Mouse (Mus musculus): ENCODE results near the gene Tsen2. TPM values are rescaled to one million over a fixed set of nuclear protein-coding genes. Genes with fewer than 3 reads are reported as not detected.

Gene Tsen2
- polyA plus RNA-seq, 1 experiment from 2014 or later = 19.0 TPM

DNA sequence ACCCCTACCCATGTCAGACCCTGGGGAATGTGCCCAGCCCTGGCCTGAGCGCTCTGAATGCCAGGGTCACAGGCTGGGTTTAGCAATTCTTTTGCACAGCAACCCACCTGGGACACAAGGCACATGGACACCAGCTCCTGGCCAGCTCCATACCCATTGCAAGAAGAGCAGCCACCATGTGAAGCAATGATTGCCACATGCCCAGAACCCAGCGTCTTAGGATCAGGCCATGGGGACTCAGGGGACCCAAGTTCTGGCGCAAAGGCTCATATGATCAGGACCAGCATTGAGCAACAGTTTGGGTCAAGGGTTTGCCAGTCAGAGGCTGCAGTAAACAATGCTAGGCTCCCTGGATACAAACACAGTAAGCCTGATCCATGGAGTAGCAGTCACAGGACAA is 33.0 kb upstream of the Tsen2 start:
- Histone ChIP-seq H3K9me3 (replicated peaks; ENCODE audit: control insufficient read depth, low read length) (peaks cover 5% of the 10 kb centered on the region; the same call in 1 of the 2 replicates), H3K27me3 (ENCODE audit: control insufficient read depth, insufficient read depth, low read length) (no peaks in the 10 kb centered on the region), H3K27ac (ENCODE audit: low read length) (no peak overlapping the region), H3K36me3 (ENCODE audit: control insufficient read depth, insufficient read depth) (no peaks in the 10 kb centered on the region), H3K9ac (ENCODE audit: low read length) (no peak overlapping the region), H3K4me3 (ENCODE audit: low read length) (no peak overlapping the region), H3K4me2 (ENCODE audit: low read depth, low read length) (no peak overlapping the region), H3K4me1 (ENCODE audit: control insufficient read depth, insufficient read depth, low read length) (no peaks in the 10 kb centered on the region)
- WGBS = 90% methylated on average over 3 of the region's 3 CpGs
- no peak for ATAC-seq (replicated peaks; ENCODE audit: extremely low read depth, insufficient read depth, low FRiP score)

DNA sequence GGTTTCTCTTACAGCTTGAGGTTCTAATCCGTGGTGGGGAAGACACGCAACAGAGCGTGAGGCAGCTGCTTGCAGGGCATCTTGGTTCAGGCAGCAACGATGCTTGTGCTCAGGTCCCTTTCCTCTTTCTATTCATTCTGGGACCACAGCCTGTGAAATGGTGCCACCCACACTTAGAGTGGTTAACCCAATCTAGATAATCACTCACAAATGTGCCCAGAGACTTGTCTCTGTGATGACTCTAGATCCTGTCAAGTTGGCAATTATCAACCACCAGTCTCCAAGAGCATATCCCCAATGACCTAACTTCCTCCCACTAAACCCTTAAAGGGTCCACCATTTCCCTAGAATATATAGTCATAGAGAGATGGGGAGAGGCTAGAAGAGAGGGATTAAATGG is 31.3 kb upstream of the Tsen2 start:
- Histone ChIP-seq H3K4me1 (ENCODE audit: control insufficient read depth, insufficient read depth, low read length) (no peaks in the 10 kb centered on the region), H3K27ac (ENCODE audit: low read length) (no peak overlapping the region), H3K36me3 (ENCODE audit: control insufficient read depth, insufficient read depth) (no peaks in the 10 kb centered on the region), H3K27me3 (ENCODE audit: control insufficient read depth, insufficient read depth, low read length) (no peaks in the 10 kb centered on the region), H3K4me2 (ENCODE audit: low read depth, low read length) (no peak overlapping the region), H3K9ac (ENCODE audit: low read length) (no peak overlapping the region), H3K9me3 (replicated peaks; ENCODE audit: control insufficient read depth, low read length) (peaks cover 3% of the 10 kb centered on the region; the same call in 1 of the 2 replicates), H3K4me3 (ENCODE audit: low read length) (no peak overlapping the region)
- WGBS = 87% methylated on average over 4 of the region's 4 CpGs
- ATAC-seq (replicated peaks; ENCODE audit: extremely low read depth, insufficient read depth, low FRiP score) = no peak

DNA sequence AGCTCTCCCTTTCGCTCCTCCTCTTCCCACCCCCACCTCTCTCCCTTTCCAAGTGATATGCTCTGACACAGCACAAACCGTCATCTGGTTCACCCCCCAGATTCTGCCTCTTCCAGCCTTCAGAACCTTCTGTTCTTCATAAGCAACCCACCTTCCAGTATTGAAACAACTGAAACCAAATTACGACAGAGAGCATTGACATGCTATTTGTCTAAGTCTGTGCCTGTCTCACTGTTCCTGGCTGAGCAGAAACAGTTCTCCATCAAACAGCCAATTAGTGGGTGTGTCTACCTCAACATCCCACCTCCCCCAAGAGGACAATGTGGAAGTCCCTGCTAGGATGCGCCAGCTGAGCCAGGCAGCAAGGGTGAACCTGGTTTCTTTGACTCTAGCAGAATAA is 26.6 kb upstream of the Tsen2 start:
- no peak overlapping the region for H3K4me2 ChIP-seq (ENCODE audit: low read depth, low read length)
- H3K9me3 ChIP-seq (replicated peaks; ENCODE audit: control insufficient read depth, low read length) = no peaks in the 10 kb centered on the region
- H3K27ac ChIP-seq (ENCODE audit: low read length) = no peak overlapping the region
- H3K27me3 ChIP-seq (ENCODE audit: control insufficient read depth, insufficient read depth, low read length) = peaks cover 2% of the 10 kb centered on the region; the same call in 1 of the 2 replicates
- H3K36me3 ChIP-seq (ENCODE audit: control insufficient read depth, insufficient read depth) = no peaks in the 10 kb centered on the region
- 69% methylated on average over 4 of the region's 4 CpGs for WGBS
- H3K9ac ChIP-seq (ENCODE audit: low read length) = no peak overlapping the region
- no peak overlapping the region for H3K4me3 ChIP-seq (ENCODE audit: low read length)
- no peak for ATAC-seq (replicated peaks; ENCODE audit: extremely low read depth, insufficient read depth, low FRiP score)
- H3K4me1 ChIP-seq (ENCODE audit: control insufficient read depth, insufficient read depth, low read length) = no peaks in the 10 kb centered on the region

DNA sequence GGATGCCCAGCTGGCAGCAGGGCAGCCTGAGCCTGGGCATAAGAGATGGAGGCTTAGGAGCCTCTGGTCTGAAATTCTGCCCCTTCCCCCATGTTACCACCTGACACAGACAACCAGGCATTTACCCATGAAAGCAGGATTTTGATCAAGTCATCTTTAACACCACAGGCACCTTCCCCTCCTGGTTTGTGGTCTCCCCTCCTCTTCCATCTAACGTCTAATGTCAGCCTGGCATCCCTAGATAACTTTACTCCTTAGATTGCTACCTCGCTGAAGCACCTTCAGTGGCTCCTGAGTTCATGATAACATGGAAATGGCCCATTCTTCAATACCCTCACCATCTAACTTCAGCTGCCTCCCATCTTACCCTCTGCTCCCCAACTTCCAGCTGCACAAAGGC is 26.1 kb upstream of the Tsen2 start:
- 66% methylated on average over 2 of the region's 2 CpGs for WGBS
- Histone ChIP-seq H3K4me3 (ENCODE audit: low read length) (no peak overlapping the region), H3K36me3 (ENCODE audit: control insufficient read depth, insufficient read depth) (no peaks in the 10 kb centered on the region), H3K9ac (ENCODE audit: low read length) (no peak overlapping the region), H3K9me3 (replicated peaks; ENCODE audit: control insufficient read depth, low read length) (no peaks in the 10 kb centered on the region), H3K4me2 (ENCODE audit: low read depth, low read length) (no peak overlapping the region), H3K4me1 (ENCODE audit: control insufficient read depth, insufficient read depth, low read length) (peaks cover 2% of the 10 kb centered on the region; the same call in 1 of the 2 replicates), H3K27me3 (ENCODE audit: control insufficient read depth, insufficient read depth, low read length) (peaks cover 2% of the 10 kb centered on the region; the same call in 1 of the 2 replicates), H3K27ac (ENCODE audit: low read length) (no peak overlapping the region; the same call in 1 of the 2 replicates)
- no peak for ATAC-seq (replicated peaks; ENCODE audit: extremely low read depth, insufficient read depth, low FRiP score)

DNA sequence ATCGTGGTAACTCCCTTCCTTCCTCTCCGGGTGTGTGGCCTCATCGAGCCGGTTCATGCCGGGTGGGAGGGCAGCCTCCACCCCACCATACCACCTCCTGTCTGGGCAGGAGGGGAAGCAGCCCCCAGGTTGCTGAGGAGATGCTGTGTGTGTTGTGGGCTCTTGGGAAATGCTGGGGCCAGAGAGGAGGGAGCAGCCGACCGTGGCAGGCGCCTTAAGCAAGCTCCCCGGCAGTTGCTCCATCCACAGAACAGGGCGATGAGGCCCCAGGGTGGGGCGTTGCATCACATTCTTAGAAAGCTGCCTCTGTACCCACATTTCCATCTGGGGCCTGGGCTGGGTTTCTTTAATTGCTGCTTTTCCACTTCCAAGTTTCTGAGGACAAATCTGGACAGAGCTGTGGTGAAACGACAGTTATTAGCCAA is 25.2 kb upstream of the Tsen2 start:
- H3K9me3 ChIP-seq (replicated peaks; ENCODE audit: control insufficient read depth, low read length) = no peaks in the 10 kb centered on the region
- H3K4me1 ChIP-seq (ENCODE audit: control insufficient read depth, insufficient read depth, low read length) = peaks cover 7% of the 10 kb centered on the region
- H3K9ac ChIP-seq (ENCODE audit: low read length) = no peak overlapping the region
- 63% methylated on average over 12 of the region's 12 CpGs for WGBS
- no peak for ATAC-seq (replicated peaks; ENCODE audit: extremely low read depth, insufficient read depth, low FRiP score)
- no peak overlapping the region for H3K4me3 ChIP-seq (ENCODE audit: low read length)
- H3K27ac ChIP-seq (ENCODE audit: low read length) = no peak overlapping the region
- no peaks in the 10 kb centered on the region for H3K36me3 ChIP-seq (ENCODE audit: control insufficient read depth, insufficient read depth)
- H3K4me2 ChIP-seq (ENCODE audit: low read depth, low read length) = no peak overlapping the region
- H3K27me3 ChIP-seq (ENCODE audit: control insufficient read depth, insufficient read depth, low read length) = peaks cover 2% of the 10 kb centered on the region; the same call in 1 of the 2 replicates

DNA sequence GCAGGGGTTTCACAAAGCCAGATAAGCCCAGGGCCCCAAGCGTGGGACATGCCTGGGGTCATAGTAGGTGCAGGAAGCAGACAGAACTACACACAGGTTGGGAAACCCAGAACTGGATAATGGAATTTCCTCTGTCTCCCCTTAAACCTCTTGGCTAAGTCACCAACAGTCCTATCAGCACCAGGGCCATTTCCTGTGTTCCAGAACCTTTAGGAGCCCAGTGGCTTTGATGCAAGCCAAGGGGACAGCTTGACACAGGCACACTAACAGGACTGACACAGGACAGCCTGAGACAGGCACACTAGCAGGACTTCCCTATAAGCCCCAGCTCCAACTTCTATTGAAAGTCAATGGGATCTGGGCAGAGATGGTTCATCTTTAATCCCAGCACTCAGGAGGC is 22.5 kb upstream of the Tsen2 start:
- WGBS = 48% methylated on average over 1 of the region's 1 CpGs
- Histone ChIP-seq H3K4me3 (ENCODE audit: low read length) (no peak overlapping the region), H3K4me1 (ENCODE audit: control insufficient read depth, insufficient read depth, low read length) (peaks cover 7% of the 10 kb centered on the region), H3K9me3 (replicated peaks; ENCODE audit: control insufficient read depth, low read length) (no peaks in the 10 kb centered on the region), H3K27ac (ENCODE audit: low read length) (peak overlapping the region; percentile 41; the same call in 1 of the 2 replicates), H3K36me3 (ENCODE audit: control insufficient read depth, insufficient read depth) (no peaks in the 10 kb centered on the region), H3K27me3 (ENCODE audit: control insufficient read depth, insufficient read depth, low read length) (peaks cover 2% of the 10 kb centered on the region; the same call in 1 of the 2 replicates), H3K9ac (ENCODE audit: low read length) (no peak overlapping the region), H3K4me2 (ENCODE audit: low read depth, low read length) (no peak overlapping the region)
- no peak for ATAC-seq (replicated peaks; ENCODE audit: extremely low read depth, insufficient read depth, low FRiP score)

DNA sequence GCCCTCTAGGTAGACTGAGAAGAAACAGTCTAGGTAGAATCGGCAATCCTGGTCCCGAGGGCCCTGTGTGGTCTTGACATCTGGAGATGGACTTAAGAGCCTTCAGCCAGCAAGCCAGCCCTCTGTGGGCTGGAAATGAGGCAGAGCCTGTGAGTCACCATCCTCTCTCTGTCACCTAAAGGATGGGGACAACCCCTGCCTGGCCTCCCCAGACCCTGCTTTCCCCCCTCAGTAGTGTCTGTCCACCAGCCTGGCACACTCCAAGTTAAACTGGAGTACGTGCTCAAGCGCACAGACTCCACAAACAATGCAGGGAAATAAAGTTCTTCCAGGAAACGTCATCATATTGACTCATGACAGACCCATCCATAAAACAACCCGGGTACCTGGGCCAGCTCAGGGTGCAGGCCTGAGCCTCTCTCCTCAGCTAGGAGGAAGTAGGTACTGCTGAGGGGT is 21.7 kb upstream of the Tsen2 start:
- no peaks in the 10 kb centered on the region for H3K9me3 ChIP-seq (replicated peaks; ENCODE audit: control insufficient read depth, low read length)
- H3K27ac ChIP-seq (ENCODE audit: low read length) = peak overlapping the region; percentile 58
- H3K4me3 ChIP-seq (ENCODE audit: low read length) = no peak overlapping the region
- H3K4me2 ChIP-seq (ENCODE audit: low read depth, low read length) = no peak overlapping the region
- ATAC-seq (replicated peaks; ENCODE audit: extremely low read depth, insufficient read depth, low FRiP score) = peak; percentile 43
- peaks cover 7% of the 10 kb centered on the region for H3K4me1 ChIP-seq (ENCODE audit: control insufficient read depth, insufficient read depth, low read length)
- H3K27me3 ChIP-seq (ENCODE audit: control insufficient read depth, insufficient read depth, low read length) = peaks cover 2% of the 10 kb centered on the region; the same call in 1 of the 2 replicates
- no peaks in the 10 kb centered on the region for H3K36me3 ChIP-seq (ENCODE audit: control insufficient read depth, insufficient read depth)
- 56% methylated on average over 6 of the region's 6 CpGs for WGBS
- H3K9ac ChIP-seq (ENCODE audit: low read length) = no peak overlapping the region

DNA sequence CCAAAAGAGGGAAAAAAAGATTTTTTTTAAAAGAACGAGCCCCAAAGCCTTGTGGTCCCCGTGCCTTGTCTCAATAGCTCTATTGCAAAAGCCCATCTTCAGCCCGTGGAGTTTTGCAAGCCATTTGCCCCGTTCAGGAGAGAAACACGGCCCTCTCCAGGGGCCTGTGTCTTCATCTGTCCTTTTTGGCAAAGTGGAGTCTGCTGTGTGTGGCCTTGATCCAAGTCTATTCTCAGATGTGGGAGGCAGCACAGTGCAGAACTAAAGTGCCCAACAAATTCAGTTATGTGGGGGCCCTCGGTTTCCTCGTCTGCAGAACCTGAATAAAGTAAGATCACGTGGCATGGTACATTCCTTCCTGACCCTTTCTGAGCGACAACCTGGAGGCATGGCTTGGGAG is 21.3 kb upstream of the Tsen2 start:
- H3K4me1 ChIP-seq (ENCODE audit: control insufficient read depth, insufficient read depth, low read length) = peaks cover 7% of the 10 kb centered on the region
- 0 out of 2 replicates have a peak overlapping the region, but pooled peaks have one; percentile 18 for H3K9ac ChIP-seq (ENCODE audit: low read length)

DNA sequence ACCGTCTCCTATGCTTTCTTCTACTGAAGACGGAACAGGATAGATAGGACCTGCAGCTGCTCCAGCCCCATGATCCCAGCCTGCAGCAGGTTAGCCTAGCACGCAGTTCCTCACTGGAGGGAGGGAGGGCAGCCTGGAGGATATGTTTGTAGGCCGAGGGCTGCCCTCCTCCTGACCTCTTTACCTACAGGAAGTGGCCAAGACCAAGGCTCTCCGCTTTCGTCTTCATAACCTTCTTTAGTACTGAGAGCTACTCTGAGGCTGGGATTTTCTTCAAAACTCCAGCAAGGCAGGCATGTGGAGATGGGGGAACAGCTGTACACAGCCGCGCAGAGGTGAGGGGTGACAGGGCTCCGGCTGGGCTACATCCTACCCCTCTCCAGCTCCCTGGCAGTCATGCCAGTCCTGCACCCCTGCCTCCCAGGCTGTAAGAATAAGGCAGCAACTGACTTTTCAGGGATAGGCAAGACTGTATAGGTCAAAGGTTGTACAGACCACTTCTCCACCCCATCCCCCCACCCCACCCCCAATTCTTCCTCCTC is 19.9 kb upstream of the Tsen2 start:
- Histone ChIP-seq H3K27ac (ENCODE audit: low read length) (no peak overlapping the region), H3K4me2 (ENCODE audit: low read depth, low read length) (no peak overlapping the region), H3K9me3 (replicated peaks; ENCODE audit: control insufficient read depth, low read length) (no peaks in the 10 kb centered on the region), H3K9ac (ENCODE audit: low read length) (no peak overlapping the region), H3K36me3 (ENCODE audit: control insufficient read depth, insufficient read depth) (no peaks in the 10 kb centered on the region), H3K4me3 (ENCODE audit: low read length) (no peak overlapping the region), H3K27me3 (ENCODE audit: control insufficient read depth, insufficient read depth, low read length) (peaks cover 2% of the 10 kb centered on the region; the same call in 1 of the 2 replicates), H3K4me1 (ENCODE audit: control insufficient read depth, insufficient read depth, low read length) (peaks cover 7% of the 10 kb centered on the region)
- WGBS = 67% methylated on average over 9 of the region's 9 CpGs
- ATAC-seq (replicated peaks; ENCODE audit: extremely low read depth, insufficient read depth, low FRiP score) = no peak

More for the DNA sequence above, 21.3 kb upstream of the Tsen2 start:
- peak overlapping the region; percentile 58 for H3K27ac ChIP-seq (ENCODE audit: low read length)
- H3K36me3 ChIP-seq (ENCODE audit: control insufficient read depth, insufficient read depth) = no peaks in the 10 kb centered on the region
- H3K4me3 ChIP-seq (ENCODE audit: low read length) = no peak overlapping the region
- peaks cover 2% of the 10 kb centered on the region; the same call in 1 of the 2 replicates for H3K27me3 ChIP-seq (ENCODE audit: control insufficient read depth, insufficient read depth, low read length)
- ATAC-seq (replicated peaks; ENCODE audit: extremely low read depth, insufficient read depth, low FRiP score) = no peak
- 44% methylated on average over 9 of the region's 9 CpGs for WGBS
- no peak overlapping the region for H3K4me2 ChIP-seq (ENCODE audit: low read depth, low read length)
- no peaks in the 10 kb centered on the region for H3K9me3 ChIP-seq (replicated peaks; ENCODE audit: control insufficient read depth, low read length)
